In genomic region chrX:71493279-71493656, GRCm38 (mm10) we compare ENCODE assay signal across 8 mouse cellular contexts. TPM values are rescaled to one million over a fixed set of nuclear protein-coding genes. Genes with fewer than 3 reads are reported as not detected.
DNase-seq lines count a peak whose midpoint lies in the region; ATAC-seq lines count a peak whose summit lies in the region.

No protein-coding gene starts in this region.

- no peaks in the 10 kb centered on the region for H3K9me3 ChIP-seq in kidney, embryonic 15.5 days (replicated peaks)
- H3K9me3 ChIP-seq in midbrain, embryonic 15.5 days = no peaks in the 10 kb centered on the region

- WGBS in kidney, embryonic 15.5 days = 21% methylated on average over 9 of the region's 9 CpGs
- WGBS in midbrain, embryonic 15.5 days = 27% methylated on average over 9 of the region's 9 CpGs

- peaks cover 5% of the 10 kb centered on the region; the same call in 1 of the 2 replicates for H3K4me1 ChIP-seq in kidney, embryonic 15.5 days
- peaks cover 10% of the 10 kb centered on the region for H3K4me1 ChIP-seq in midbrain, embryonic 15.5 days

- DNase-seq in layer of hippocampus, adult 11-12 months (ENCODE audit: low spot score) = peak; percentile 22
- DNase-seq in layer of hippocampus, adult 9-10 months (ENCODE audit: low spot score) = no peak
- DNase-seq in embryo, embryonic 9.5 days (ENCODE audit: extremely low spot score) = peak; percentile 34
- DNase-seq in heart, adult 9 months (ENCODE audit: low spot score in 2 of 2) = peak; percentile 43 to 47
- DNase-seq in liver = peak; percentile 23
- peak; percentile 11 for DNase-seq in testis, postnatal 14 days (ENCODE audit: low spot score)

- H3K36me3 ChIP-seq in kidney, embryonic 15.5 days = no peaks in the 10 kb centered on the region
- no peaks in the 10 kb centered on the region for H3K36me3 ChIP-seq in midbrain, embryonic 15.5 days (replicated peaks)

- H3K27ac ChIP-seq in kidney, embryonic 15.5 days = peak overlapping the region; percentile 91
- peak overlapping the region; percentile 91 for H3K27ac ChIP-seq in midbrain, embryonic 15.5 days

- peak overlapping the region; percentile 66 for H3K4me2 ChIP-seq in kidney, embryonic 15.5 days
- peak overlapping the region; percentile 66 for H3K4me2 ChIP-seq in midbrain, embryonic 15.5 days

- H3K9ac ChIP-seq in kidney, embryonic 15.5 days = peak overlapping the region; percentile 62
- peak overlapping the region; percentile 58 for H3K9ac ChIP-seq in midbrain, embryonic 15.5 days

- H3K27me3 ChIP-seq in kidney, embryonic 15.5 days = peaks cover 4% of the 10 kb centered on the region; the same call in 1 of the 2 replicates
- H3K27me3 ChIP-seq in midbrain, embryonic 15.5 days (replicated peaks) = no peaks in the 10 kb centered on the region

- ATAC-seq in kidney, embryonic 15.5 days (replicated peaks; ENCODE audit: low FRiP score) = peak; percentile 59
- ATAC-seq in midbrain, embryonic 15.5 days (replicated peaks) = peak; percentile 53

- H3K4me3 ChIP-seq in kidney, embryonic 15.5 days (replicated peaks) = peak overlapping the region; percentile 55
- peak overlapping the region; percentile 52 for H3K4me3 ChIP-seq in midbrain, embryonic 15.5 days

RNA-seq across cellular contexts. Expression of gene Cd99l2, which starts 0.6 kb away (rescaled TPM):
- 29.6 and 33.7 TPM in 2 replicates for polyA plus RNA-seq in kidney, embryonic 15.5 days (2015; fragmentation: Nextera tagmentation; extraction: Ambion mirVana)
- 81.2 and 84.4 TPM in 2 replicates for polyA plus RNA-seq in midbrain, embryonic 15.5 days (2015; fragmentation: Nextera tagmentation; extraction: Ambion mirVana)
